Mouse (Mus musculus) intestine, embryonic 16.5 days (tissue): Measurements from ENCODE around the gene Olfr102. TPM values are rescaled to one million over a fixed set of nuclear protein-coding genes. Genes with fewer than 3 reads are reported as not detected.

ENCODE experiments used
- ATAC-seq: fragments of 200-750 bp; cut with Nextera tagmentation; 2 replicates; pipeline ENCODE4 v1.8.0; 2017; ENCODE audit warnings: moderate TSS enrichment, moderate library complexity
- H3K27ac ChIP-seq: fragments of 300-500 bp; sonication (generic); 2 replicates; pipeline ENCODE4 v1.5.1; 2014; ENCODE audit warnings: mild to moderate bottlenecking, low read length
- H3K27me3 ChIP-seq: fragments of 300-500 bp; sonication (generic); replicated peaks from 2 replicates; pipeline ENCODE4 v1.6.1; 2014; ENCODE audit warnings: low read length, control low read depth, mixed read lengths; ENCODE audit not compliant: control insufficient read depth, insufficient read depth
- H3K36me3 ChIP-seq: fragments of 300-500 bp; sonication (generic); 2 replicates; pipeline ENCODE4 v1.6.1; 2014; ENCODE audit warnings: low read length, control low read depth; ENCODE audit not compliant: control insufficient read depth, insufficient read depth
- H3K4me1 ChIP-seq: fragments of 300-500 bp; sonication (generic); 2 replicates; pipeline ENCODE4 v1.6.1; 2014; ENCODE audit warnings: low read length, control low read depth, mixed read lengths; ENCODE audit not compliant: control insufficient read depth, insufficient read depth
- H3K4me2 ChIP-seq: fragments of 300-500 bp; sonication (generic); 2 replicates; pipeline ENCODE4 v1.6.1; 2014; ENCODE audit warnings: low read depth, low read length, control low read depth
- H3K4me3 ChIP-seq: fragments of 300-500 bp; sonication (generic); 2 replicates; pipeline ENCODE4 v1.5.1; 2014; ENCODE audit warnings: mild to moderate bottlenecking, low read length
- H3K9ac ChIP-seq: fragments of 300-500 bp; sonication (generic); 2 replicates; pipeline ENCODE4 v1.6.1; 2014; ENCODE audit warnings: low read depth, low read length
- H3K9me3 ChIP-seq: fragments of 300-500 bp; sonication (generic); 2 replicates; pipeline ENCODE4 v1.6.1; 2016; ENCODE audit warnings: low read length, control low read depth; ENCODE audit not compliant: control insufficient read depth
- WGBS: fragments of 180-500 bp; shearing (Covaris S2); extraction: QIAGEN DNeasy Blood & Tissue Kit; methylation state at CpG from one replicate; pipeline ENCODE4 v1.1.7; 2014; 5-methylcytosine and 5-hydroxymethylcytosine counted together
- polyA plus RNA-seq: library from polyadenylated mRNA; unstranded; fragments of >200 nt; fragmentation: Nextera tagmentation; extraction: Ambion mirVana; gene quantifications from 2 replicates; pipeline ENCODE4 v1.2.1, GENCODE M21; 2015

The Olfr102 gene
- polyA plus RNA-seq, 1 experiment from 2014 or later, result not detected

GRCm38 (mm10) chr17:37275626-37276248 lies 41.1 kb downstream of the Olfr102 start:
- no peak overlapping the region for H3K9ac ChIP-seq
- H3K27ac ChIP-seq, result no peak overlapping the region
- H3K4me1 ChIP-seq, result no peaks in the 10 kb centered on the region
- H3K36me3 ChIP-seq, result no peaks in the 10 kb centered on the region
- no peak for ATAC-seq
- no peaks in the 10 kb centered on the region for H3K9me3 ChIP-seq
- WGBS, result 82% methylated on average over 2 of the region's 2 CpGs
- H3K4me2 ChIP-seq, result no peak overlapping the region
- no peaks in the 10 kb centered on the region for H3K27me3 ChIP-seq
- no peak overlapping the region for H3K4me3 ChIP-seq

GRCm38 (mm10) chr17:37270702-37271092 lies 46.2 kb downstream of the Olfr102 start:
- H3K9ac ChIP-seq, result peak overlapping the region; percentile 56
- H3K27ac ChIP-seq, result no peak overlapping the region
- H3K4me1 ChIP-seq, result no peaks in the 10 kb centered on the region
- H3K9me3 ChIP-seq, result no peaks in the 10 kb centered on the region
- peak overlapping the region; percentile 82 for H3K4me2 ChIP-seq
- H3K4me3 ChIP-seq, result peak overlapping the region; percentile 57
- WGBS, result 53% methylated on average over 8 of the region's 8 CpGs
- ATAC-seq, result peak; percentile 68
- H3K27me3 ChIP-seq, result no peaks in the 10 kb centered on the region
- no peaks in the 10 kb centered on the region for H3K36me3 ChIP-seq

- Histone ChIP-seq H3K27ac (no peak within 1 kb of the TSS), H3K4me3 (peak within 1 kb of the TSS; percentile 57), H3K9ac (peak within 1 kb of the TSS; percentile 56), H3K9me3 (no peaks in the 10 kb centered on the region), H3K36me3 (no peaks in the 10 kb centered on the region), H3K27me3 (no peaks in the 10 kb centered on the region), H3K4me2 (peak within 1 kb of the TSS; percentile 82), H3K4me1 (no peaks in the 10 kb centered on the region)
- under 1% methylated on average over 26 of the region's 26 CpGs for WGBS
- peak; percentile 98 for ATAC-seq
These were observed 46.7 kb downstream of the Olfr102 start, which contains the start of gene H2-M3 for GRCm38 (mm10) chr17:37270058-37270701. Gene H2-M3 (plus strand): TSS chr17:37270220.

- Histone ChIP-seq H3K4me1 (no peaks in the 10 kb centered on the region), H3K4me2 (no peak within 1 kb of the TSS), H3K4me3 (no peak within 1 kb of the TSS), H3K9me3 (no peaks in the 10 kb centered on the region), H3K27ac (no peak within 1 kb of the TSS), H3K36me3 (no peaks in the 10 kb centered on the region), H3K27me3 (no peaks in the 10 kb centered on the region), H3K9ac (no peak within 1 kb of the TSS)
- WGBS, result 77% methylated on average over 1 of the region's 1 CpGs
- ATAC-seq, result no peak
These were observed 53.2 kb downstream of the Olfr102 start, which contains the start of gene Olfr98 for GRCm38 (mm10) chr17:37263626-37264025. Gene Olfr98 (minus strand): TSS chr17:37263749.

Other genes starting within 250 kb of the Olfr102 start
- not detected in 2 replicates for gene Olfr90, start 228.6 kb downstream of the Olfr102 start, polyA plus RNA-seq
- gene Olfr91, start 218.8 kb downstream of the Olfr102 start, polyA plus RNA-seq, result not detected in 2 replicates
- not detected in 2 replicates for gene Olfr92, start 197.0 kb downstream of the Olfr102 start, polyA plus RNA-seq
- not detected in 2 replicates for gene Olfr93, start 155.6 kb downstream of the Olfr102 start, polyA plus RNA-seq
- gene Ubd, start 123.2 kb downstream of the Olfr102 start, polyA plus RNA-seq, result not detected in 2 replicates
- gene Olfr94, start 116.1 kb downstream of the Olfr102 start, polyA plus RNA-seq, result not detected in 2 replicates
- gene Olfr95, start 103.9 kb downstream of the Olfr102 start, polyA plus RNA-seq, result not detected in 2 replicates
- gene Olfr96, start 96.9 kb downstream of the Olfr102 start, polyA plus RNA-seq, result not detected in 2 replicates
- not detected in 2 replicates for gene Olfr97, start 79.7 kb downstream of the Olfr102 start, polyA plus RNA-seq
- not detected in 2 replicates for gene Olfr98, start 53.3 kb downstream of the Olfr102 start, polyA plus RNA-seq
- gene H2-M3, start 46.8 kb downstream of the Olfr102 start, polyA plus RNA-seq, result 5.1 and 5.2 TPM in 2 replicates
- 0.10 TPM in 1 of 2 replicates, not detected in the other for gene Olfr99, start 33.6 kb downstream of the Olfr102 start, polyA plus RNA-seq
- not detected in 2 replicates for gene Olfr101, start 12.7 kb downstream of the Olfr102 start, polyA plus RNA-seq
- not detected in 2 replicates for gene Olfr103, start 22.6 kb upstream of the Olfr102 start, polyA plus RNA-seq
- gene Olfr104-ps, start 42.5 kb upstream of the Olfr102 start, polyA plus RNA-seq, result not detected in 2 replicates
- gene Olfr105-ps, start 62.0 kb upstream of the Olfr102 start, polyA plus RNA-seq, result not detected in 2 replicates
- gene Olfr106-ps, start 73.3 kb upstream of the Olfr102 start, polyA plus RNA-seq, result not detected in 2 replicates
- not detected in 2 replicates for gene Olfr107, start 82.2 kb upstream of the Olfr102 start, polyA plus RNA-seq
- not detected in 2 replicates for gene Olfr108, start 128.4 kb upstream of the Olfr102 start, polyA plus RNA-seq
- not detected in 2 replicates for gene Olfr109, start 141.9 kb upstream of the Olfr102 start, polyA plus RNA-seq
- 0.10 TPM in 1 of 2 replicates, not detected in the other for gene H2-M2, start 166.5 kb upstream of the Olfr102 start, polyA plus RNA-seq
- gene Olfr110, start 175.4 kb upstream of the Olfr102 start, polyA plus RNA-seq, result not detected in 2 replicates
- gene Olfr111, start 191.0 kb upstream of the Olfr102 start, polyA plus RNA-seq, result not detected in 2 replicates